Mouse (Mus musculus): ENCODE measurements around the gene Crnkl1. TPM values are rescaled to one million over a fixed set of nuclear protein-coding genes. Genes with fewer than 3 reads are reported as not detected.

The Crnkl1 gene
- polyA plus RNA-seq, 1 experiment from 2014 or later = 27.6 TPM

GRCm38 (mm10) chr2:145898106-145898505 lies 36.7 kb downstream of the Crnkl1 start:
- no peaks in the 10 kb centered on the region for H3K27me3 ChIP-seq (ENCODE audit: insufficient read depth, low read length)
- H3K4me1 ChIP-seq (ENCODE audit: insufficient read depth, low read length) = no peaks in the 10 kb centered on the region
- H3K9ac ChIP-seq (replicated peaks; ENCODE audit: low read length) = no peak overlapping the region
- WGBS = 70% methylated on average over 9 of the region's 9 CpGs
- no peak overlapping the region for H3K27ac ChIP-seq (ENCODE audit: low read length)
- no peaks in the 10 kb centered on the region for H3K9me3 ChIP-seq (ENCODE audit: low read length)
- no peak overlapping the region for H3K4me2 ChIP-seq (replicated peaks; ENCODE audit: low read depth, low read length)
- no peak overlapping the region for H3K4me3 ChIP-seq (ENCODE audit: low read length)
- no peaks in the 10 kb centered on the region for H3K36me3 ChIP-seq (ENCODE audit: insufficient read depth, low read length)
- ATAC-seq (ENCODE audit: low FRiP score, low TSS enrichment) = no peak

GRCm38 (mm10) chr2:145893756-145894155 lies 41.1 kb downstream of the Crnkl1 start:
- no peaks in the 10 kb centered on the region for H3K9me3 ChIP-seq (ENCODE audit: low read length)
- 97% methylated on average over 6 of the region's 6 CpGs for WGBS
- no peak overlapping the region for H3K4me3 ChIP-seq (ENCODE audit: low read length)
- no peaks in the 10 kb centered on the region for H3K36me3 ChIP-seq (ENCODE audit: insufficient read depth, low read length)
- no peak for ATAC-seq (ENCODE audit: low FRiP score, low TSS enrichment)
- peaks cover 7% of the 10 kb centered on the region for H3K4me1 ChIP-seq (ENCODE audit: insufficient read depth, low read length)
- H3K27ac ChIP-seq (ENCODE audit: low read length) = no peak overlapping the region
- no peak overlapping the region for H3K9ac ChIP-seq (replicated peaks; ENCODE audit: low read length)
- H3K4me2 ChIP-seq (replicated peaks; ENCODE audit: low read depth, low read length) = no peak overlapping the region
- no peaks in the 10 kb centered on the region for H3K27me3 ChIP-seq (ENCODE audit: insufficient read depth, low read length)

DNA sequence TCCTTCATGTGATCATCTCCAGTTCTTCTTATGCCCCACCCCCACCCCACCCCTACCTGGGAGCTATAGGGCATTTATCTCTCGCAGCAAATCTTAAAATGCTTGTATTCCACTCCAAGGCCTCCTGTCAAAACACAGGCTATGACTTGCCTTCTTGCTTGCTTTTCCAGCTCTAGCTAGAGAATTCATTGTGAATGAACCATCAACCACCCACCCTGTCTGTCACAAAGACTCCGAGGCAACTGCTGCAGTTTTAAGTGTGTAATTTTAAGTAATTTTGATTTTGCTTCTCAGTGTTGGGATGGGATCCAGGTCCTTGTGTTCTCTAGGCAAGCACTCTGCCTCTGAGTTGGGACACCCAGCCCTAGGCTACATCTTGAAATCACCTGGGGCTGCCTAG lies 44.2 kb downstream of the Crnkl1 start:
- H3K27ac ChIP-seq (ENCODE audit: low read length) = no peak overlapping the region
- H3K9me3 ChIP-seq (ENCODE audit: low read length) = no peaks in the 10 kb centered on the region
- H3K36me3 ChIP-seq (ENCODE audit: insufficient read depth, low read length) = peaks cover 6% of the 10 kb centered on the region
- H3K4me1 ChIP-seq (ENCODE audit: insufficient read depth, low read length) = peaks cover 21% of the 10 kb centered on the region
- no peak overlapping the region for H3K9ac ChIP-seq (replicated peaks; ENCODE audit: low read length)
- no peak for ATAC-seq (ENCODE audit: low FRiP score, low TSS enrichment)
- H3K4me2 ChIP-seq (replicated peaks; ENCODE audit: low read depth, low read length) = no peak overlapping the region
- H3K4me3 ChIP-seq (ENCODE audit: low read length) = no peak overlapping the region
- WGBS = 86% methylated on average over 2 of the region's 2 CpGs
- no peaks in the 10 kb centered on the region for H3K27me3 ChIP-seq (ENCODE audit: insufficient read depth, low read length)

- 38% methylated on average over 6 of the region's 6 CpGs for WGBS
- Histone ChIP-seq H3K4me3 (ENCODE audit: low read length) (no peak overlapping the region), H3K4me2 (replicated peaks; ENCODE audit: low read depth, low read length) (no peak overlapping the region), H3K27ac (ENCODE audit: low read length) (peak overlapping the region; percentile 80), H3K36me3 (ENCODE audit: insufficient read depth, low read length) (peaks cover 12% of the 10 kb centered on the region), H3K9ac (replicated peaks; ENCODE audit: low read length) (no peak overlapping the region), H3K9me3 (ENCODE audit: low read length) (no peaks in the 10 kb centered on the region), H3K27me3 (ENCODE audit: insufficient read depth, low read length) (no peaks in the 10 kb centered on the region), H3K4me1 (ENCODE audit: insufficient read depth, low read length) (peaks cover 37% of the 10 kb centered on the region)
- ATAC-seq (ENCODE audit: low FRiP score, low TSS enrichment) = no peak
Measured at GRCm38 (mm10) chr2:145888766-145889480, 45.9 kb downstream of the Crnkl1 start.

DNA sequence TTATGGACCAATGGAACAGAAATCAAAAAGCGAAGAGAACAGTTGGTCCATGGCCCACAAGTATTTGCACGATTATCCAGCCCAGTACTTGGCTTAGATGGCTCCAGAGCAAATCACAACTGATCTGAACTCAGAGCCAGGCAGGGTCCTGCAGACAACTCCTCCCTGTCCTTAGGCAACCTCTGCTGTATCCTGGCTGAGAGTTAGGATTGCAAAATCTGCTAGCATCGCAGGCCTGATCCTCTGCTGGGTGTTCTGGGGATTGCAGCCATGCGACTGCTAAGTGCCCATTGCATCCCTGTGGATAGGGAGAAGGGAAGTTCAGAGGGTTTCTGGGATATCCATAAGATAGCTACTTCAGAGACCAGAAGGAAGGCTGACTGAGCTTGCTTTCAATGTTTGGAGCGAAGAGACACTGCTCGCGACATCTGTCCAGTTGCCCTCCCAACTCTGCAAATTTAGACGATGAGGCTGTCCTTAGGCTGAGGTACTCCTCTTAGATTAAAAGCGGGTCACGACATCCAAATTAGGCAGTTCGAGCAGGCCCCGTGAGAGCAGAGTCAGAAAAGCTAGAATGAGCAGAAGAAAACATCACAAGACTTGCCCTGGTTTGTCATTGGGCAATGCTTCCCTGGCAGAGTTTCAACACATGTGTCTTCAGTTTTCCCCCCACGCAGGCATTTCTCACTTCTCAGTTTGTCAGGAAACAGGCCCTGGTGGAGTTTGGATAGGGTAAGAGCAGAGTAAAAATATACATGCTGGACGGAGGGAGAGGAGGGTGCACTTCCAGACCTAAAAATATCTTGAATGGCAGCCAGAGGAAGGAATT lies 46.7 kb downstream of the Crnkl1 start:
- peak overlapping the region; percentile 80 for H3K27ac ChIP-seq (ENCODE audit: low read length)
- peak; percentile 20; the same call in 1 of the 2 replicates for ATAC-seq (ENCODE audit: low FRiP score, low TSS enrichment)
- no peak overlapping the region for H3K4me3 ChIP-seq (ENCODE audit: low read length)
- no peaks in the 10 kb centered on the region for H3K9me3 ChIP-seq (ENCODE audit: low read length)
- H3K36me3 ChIP-seq (ENCODE audit: insufficient read depth, low read length) = peaks cover 16% of the 10 kb centered on the region
- 47% methylated on average over 14 of the region's 14 CpGs for WGBS
- H3K4me1 ChIP-seq (ENCODE audit: insufficient read depth, low read length) = peaks cover 44% of the 10 kb centered on the region
- no peak overlapping the region for H3K9ac ChIP-seq (replicated peaks; ENCODE audit: low read length)
- H3K4me2 ChIP-seq (replicated peaks; ENCODE audit: low read depth, low read length) = no peak overlapping the region
- no peaks in the 10 kb centered on the region for H3K27me3 ChIP-seq (ENCODE audit: insufficient read depth, low read length)

DNA sequence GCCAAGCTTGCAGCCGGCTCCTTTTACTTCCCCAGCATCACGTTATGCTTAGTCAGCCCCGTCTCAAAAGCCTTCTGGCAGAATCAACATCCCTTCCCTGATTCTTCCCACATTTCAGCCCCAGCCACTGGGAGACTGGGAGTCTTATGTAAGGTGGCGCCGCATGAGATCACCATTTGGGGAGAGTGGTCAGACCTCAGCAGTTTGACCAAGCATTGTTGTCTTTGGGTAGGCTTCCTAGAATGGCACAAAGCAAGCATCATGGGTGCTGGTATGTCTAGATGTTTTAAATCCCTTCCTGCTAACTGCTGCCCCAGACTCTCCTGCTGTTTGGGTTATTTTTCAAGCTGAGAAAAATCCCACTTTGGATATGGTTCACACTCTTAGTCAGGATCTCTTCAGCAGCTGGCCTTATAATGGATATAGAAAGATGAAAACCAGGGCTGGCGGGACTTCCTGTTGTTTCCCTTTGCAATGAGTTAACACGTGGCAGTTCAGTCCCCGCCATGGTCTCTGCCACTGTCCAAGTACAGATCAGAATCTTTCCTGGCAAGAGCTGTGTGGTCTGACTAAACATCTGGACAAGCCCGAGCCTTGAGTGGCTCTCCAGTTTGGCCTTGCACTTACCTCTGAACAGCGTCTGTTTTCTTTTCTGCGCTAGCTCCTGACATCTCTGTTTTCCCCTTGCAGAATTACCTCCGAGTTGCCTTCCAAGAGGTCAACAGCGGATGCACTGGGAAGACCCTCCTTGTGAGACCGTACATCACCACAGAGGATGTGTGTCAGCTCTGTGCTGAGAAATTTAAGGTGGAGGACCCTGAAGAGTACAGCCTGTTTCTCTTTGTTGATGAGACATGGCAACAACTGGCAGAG lies 49.7 kb downstream of the Crnkl1 start:
- Histone ChIP-seq H3K27ac (ENCODE audit: low read length) (peak overlapping the region; percentile 65), H3K4me2 (replicated peaks; ENCODE audit: low read depth, low read length) (no peak overlapping the region), H3K9ac (replicated peaks; ENCODE audit: low read length) (no peak overlapping the region), H3K9me3 (ENCODE audit: low read length) (peaks cover 3% of the 10 kb centered on the region; the same call in 1 of the 2 replicates), H3K4me1 (ENCODE audit: insufficient read depth, low read length) (peaks cover 44% of the 10 kb centered on the region), H3K36me3 (ENCODE audit: insufficient read depth, low read length) (peaks cover 29% of the 10 kb centered on the region), H3K27me3 (ENCODE audit: insufficient read depth, low read length) (no peaks in the 10 kb centered on the region), H3K4me3 (ENCODE audit: low read length) (no peak overlapping the region)
- WGBS = 36% methylated on average over 14 of the region's 14 CpGs
- ATAC-seq (ENCODE audit: low FRiP score, low TSS enrichment) = peak; percentile 23; the same call in 1 of the 2 replicates

GRCm38 (mm10) chr2:145884036-145884912 lies 50.5 kb downstream of the Crnkl1 start:
- peaks cover 38% of the 10 kb centered on the region for H3K36me3 ChIP-seq (ENCODE audit: insufficient read depth, low read length)
- WGBS = 24% methylated on average over 17 of the region's 17 CpGs
- H3K4me1 ChIP-seq (ENCODE audit: insufficient read depth, low read length) = peaks cover 42% of the 10 kb centered on the region
- H3K4me2 ChIP-seq (replicated peaks; ENCODE audit: low read depth, low read length) = 0 out of 2 replicates have a peak overlapping the region, but pooled peaks have one; percentile 4
- H3K27me3 ChIP-seq (ENCODE audit: insufficient read depth, low read length) = no peaks in the 10 kb centered on the region
- peaks cover 4% of the 10 kb centered on the region; the same call in 1 of the 2 replicates for H3K9me3 ChIP-seq (ENCODE audit: low read length)
- peak overlapping the region; percentile 65 for H3K27ac ChIP-seq (ENCODE audit: low read length)
- peak; percentile 33; the same call in 1 of the 2 replicates for ATAC-seq (ENCODE audit: low FRiP score, low TSS enrichment)
- H3K4me3 ChIP-seq (ENCODE audit: low read length) = no peak overlapping the region
- no peak overlapping the region for H3K9ac ChIP-seq (replicated peaks; ENCODE audit: low read length)

- Histone ChIP-seq H3K36me3 (ENCODE audit: insufficient read depth, low read length) (peaks cover 53% of the 10 kb centered on the region), H3K4me1 (ENCODE audit: insufficient read depth, low read length) (peaks cover 26% of the 10 kb centered on the region), H3K9me3 (ENCODE audit: low read length) (peaks cover 4% of the 10 kb centered on the region; the same call in 1 of the 2 replicates), H3K27me3 (ENCODE audit: insufficient read depth, low read length) (no peaks in the 10 kb centered on the region), H3K4me2 (replicated peaks; ENCODE audit: low read depth, low read length) (no peak overlapping the region), H3K27ac (ENCODE audit: low read length) (no peak overlapping the region), H3K4me3 (ENCODE audit: low read length) (no peak overlapping the region), H3K9ac (replicated peaks; ENCODE audit: low read length) (no peak overlapping the region)
- WGBS = 34% methylated on average over 2 of the region's 2 CpGs
- ATAC-seq (ENCODE audit: low FRiP score, low TSS enrichment) = no peak
Measured at GRCm38 (mm10) chr2:145882398-145882797, 52.4 kb downstream of the Crnkl1 start.

- Histone ChIP-seq H3K9ac (replicated peaks; ENCODE audit: low read length) (no peak overlapping the region), H3K27me3 (ENCODE audit: insufficient read depth, low read length) (no peaks in the 10 kb centered on the region), H3K9me3 (ENCODE audit: low read length) (peaks cover 4% of the 10 kb centered on the region; the same call in 1 of the 2 replicates), H3K4me2 (replicated peaks; ENCODE audit: low read depth, low read length) (no peak overlapping the region), H3K36me3 (ENCODE audit: insufficient read depth, low read length) (peaks cover 58% of the 10 kb centered on the region), H3K27ac (ENCODE audit: low read length) (no peak overlapping the region), H3K4me1 (ENCODE audit: insufficient read depth, low read length) (peaks cover 26% of the 10 kb centered on the region), H3K4me3 (ENCODE audit: low read length) (no peak overlapping the region)
- no peak for ATAC-seq (ENCODE audit: low FRiP score, low TSS enrichment)
- 91% methylated on average over 5 of the region's 5 CpGs for WGBS
Measured at GRCm38 (mm10) chr2:145881932-145882331, 52.9 kb downstream of the Crnkl1 start.
